Mouse (Mus musculus): ENCODE results near the gene Diras2.
A peak's percentile ranks its signal among the peaks of the same experiment; 100 is the strongest.

Gene Diras2

DNA sequence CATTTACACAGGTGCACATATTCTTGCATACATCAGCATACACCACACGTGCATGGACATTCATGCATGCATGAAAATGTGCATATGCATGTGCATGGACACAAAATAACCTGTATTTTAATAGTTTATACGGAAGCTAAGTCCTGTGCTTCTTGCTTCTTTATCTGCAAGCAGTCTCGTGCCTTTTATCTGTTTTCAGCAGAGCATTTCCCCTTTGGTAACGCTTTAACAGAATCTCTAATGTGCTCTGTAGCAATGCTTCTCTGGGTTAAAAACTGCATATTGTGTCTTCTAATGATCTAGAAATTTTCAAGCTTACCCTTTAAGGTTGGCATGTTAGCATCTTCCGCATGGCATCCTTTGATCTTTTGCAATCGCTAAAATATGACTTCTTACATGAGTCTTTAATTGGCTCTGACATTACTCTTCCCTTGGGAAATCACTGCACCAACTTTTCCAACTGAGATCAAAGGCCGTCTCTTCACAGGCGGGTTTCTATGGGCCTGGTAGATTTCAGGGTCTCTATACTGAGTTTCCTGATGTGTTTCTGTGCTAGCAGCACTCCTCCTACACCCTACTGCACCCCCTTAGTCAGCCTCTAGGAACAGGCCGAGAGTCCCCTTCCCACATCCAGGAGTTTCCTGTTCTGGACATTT, 21.9 kb upstream of the Diras2 start:
- DNase-seq (ENCODE audit: low read depth, low spot score): no peak

DNA sequence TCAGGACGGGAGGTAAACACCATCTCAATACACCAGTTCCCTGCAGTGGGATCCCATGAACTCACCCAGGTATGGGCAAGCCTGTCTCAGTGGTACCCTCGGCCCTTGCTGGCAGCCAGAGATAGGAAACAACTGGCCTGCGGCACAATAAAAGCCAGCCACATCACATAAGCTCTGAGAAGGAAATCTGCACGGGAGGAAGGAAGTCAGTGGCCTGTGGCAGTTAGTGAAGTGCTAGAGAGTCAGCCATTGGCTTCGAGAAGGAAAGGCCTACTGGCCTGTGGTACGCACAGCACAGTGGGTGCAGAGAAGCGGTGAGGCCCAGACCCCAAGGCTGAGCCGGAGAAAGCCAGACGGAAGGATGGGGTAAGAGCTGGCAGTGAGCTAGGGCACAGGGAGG, 20.2 kb upstream of the Diras2 start:
- DNase-seq (ENCODE audit: low read depth, low spot score): no peak

DNA sequence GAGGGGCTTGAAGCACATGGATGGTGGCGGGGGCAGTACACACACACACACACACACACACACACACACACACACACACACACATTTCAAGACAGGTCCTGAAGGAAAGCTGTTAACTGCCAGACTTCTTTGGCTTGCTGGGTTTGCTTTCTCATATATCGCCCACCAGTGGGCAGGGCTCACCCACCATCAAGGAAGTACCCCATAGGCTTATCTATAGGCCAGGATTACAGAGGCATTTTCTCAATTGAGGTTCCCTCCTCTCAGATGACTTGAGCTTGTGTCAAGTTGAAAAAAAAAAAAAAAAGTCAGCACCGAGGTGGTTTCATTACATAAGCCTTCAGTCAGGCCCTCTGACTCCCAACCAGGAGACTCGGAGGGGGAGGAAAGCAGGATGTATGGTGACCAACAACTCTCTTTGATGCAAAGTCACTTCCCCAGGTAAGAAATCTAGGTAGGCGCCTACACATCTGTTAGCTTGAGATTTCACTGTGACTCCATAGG, 19.7 kb upstream of the Diras2 start:
- no peak for DNase-seq (ENCODE audit: low read depth, low spot score)

DNA sequence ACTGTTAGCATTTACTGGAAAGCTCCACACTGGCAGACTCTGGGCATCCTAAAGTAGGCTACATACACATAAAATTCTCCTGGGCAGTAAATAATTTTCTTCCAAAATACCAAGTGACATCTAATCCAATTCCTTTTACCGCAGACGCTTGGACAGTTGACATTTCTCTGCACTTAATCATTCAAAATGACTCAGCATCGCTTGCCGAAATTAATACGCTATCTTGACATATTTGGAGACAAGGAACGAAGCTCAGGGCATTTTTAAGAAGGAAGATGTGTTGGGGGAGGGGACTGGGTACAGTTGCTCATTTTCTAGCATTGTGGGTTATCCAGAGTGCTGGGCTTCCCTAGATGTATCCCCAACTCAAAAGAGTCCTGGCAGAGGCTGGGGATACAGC, 15.2 kb upstream of the Diras2 start:
- DNase-seq (ENCODE audit: low read depth, low spot score): no peak

DNA sequence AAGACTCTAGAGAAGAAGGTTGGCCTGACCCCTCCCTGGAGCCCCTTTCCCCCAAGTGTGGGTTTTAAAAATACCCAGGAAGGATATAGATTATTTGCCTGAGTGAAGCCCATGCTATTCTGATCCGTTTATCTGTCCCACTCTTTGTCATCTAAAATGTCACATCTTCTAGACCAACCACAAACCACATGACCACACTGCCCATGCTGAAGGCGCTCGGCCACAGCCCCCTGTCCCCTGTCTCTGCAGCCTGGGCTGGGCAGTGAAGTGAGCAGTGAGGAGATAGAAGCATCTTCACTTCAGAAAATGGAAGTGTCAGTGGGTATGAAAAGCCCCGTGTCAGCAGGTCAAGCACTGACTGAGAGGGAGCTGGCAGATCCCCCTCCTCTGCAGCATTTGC, 11.6 kb upstream of the Diras2 start:
- DNase-seq (ENCODE audit: low read depth, low spot score): no peak

DNA sequence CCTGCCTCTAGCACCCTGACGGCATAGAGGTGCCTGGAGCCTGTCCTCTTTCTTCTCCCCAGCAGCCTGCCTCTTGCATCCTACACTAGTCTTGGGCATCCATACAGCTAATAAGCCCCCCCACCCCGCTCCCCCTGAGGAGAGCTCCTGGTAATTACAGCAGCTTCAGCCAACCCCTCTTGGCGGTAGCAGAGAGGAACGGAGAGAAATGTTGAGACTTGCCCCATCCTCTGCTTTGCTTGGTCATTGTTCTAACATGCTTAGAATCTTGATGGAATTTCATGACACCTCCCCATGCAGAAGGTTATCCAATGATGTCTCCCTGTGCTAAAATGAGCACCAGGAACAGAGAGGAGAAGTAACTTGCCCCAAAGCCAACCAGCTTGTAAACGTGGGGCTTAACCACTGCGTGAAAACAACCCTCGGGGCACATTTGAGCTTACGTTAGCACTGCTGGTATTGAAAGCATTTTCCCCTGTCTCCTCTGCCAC, 11.0 kb upstream of the Diras2 start:
- DNase-seq (ENCODE audit: low read depth, low spot score): no peak

DNA sequence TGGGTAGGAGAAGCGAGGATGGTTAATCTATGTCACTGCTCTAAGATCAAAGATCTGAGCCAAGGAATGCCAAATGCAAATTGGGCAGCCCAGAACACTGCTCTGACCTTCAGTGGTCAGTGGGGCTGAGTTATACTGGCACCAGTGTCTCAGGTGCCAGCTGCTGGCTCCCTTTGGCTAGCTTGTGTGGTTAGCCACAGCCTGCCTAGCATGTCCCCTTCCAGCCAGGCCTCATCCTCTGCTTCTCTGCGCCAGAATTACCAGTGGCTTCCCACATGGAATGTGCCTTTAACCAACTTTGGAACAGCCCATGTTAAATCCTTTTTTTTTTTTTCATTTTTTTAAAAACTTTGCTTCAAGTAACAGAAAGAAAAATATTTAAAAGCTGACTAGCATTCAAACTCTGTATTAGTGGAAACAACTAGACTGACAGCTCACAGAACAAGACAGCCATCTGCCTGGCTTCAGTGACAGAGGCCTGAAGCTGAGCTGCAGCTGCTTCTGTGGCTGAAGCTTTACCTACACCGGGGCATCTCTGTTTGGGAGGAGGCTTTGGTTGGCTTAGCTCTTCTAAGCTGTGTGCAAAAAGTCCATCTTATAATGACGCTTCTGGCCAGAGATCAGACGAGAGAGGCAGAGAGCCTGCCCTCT, 10.4 kb upstream of the Diras2 start:
- DNase-seq (ENCODE audit: low read depth, low spot score): no peak

DNA sequence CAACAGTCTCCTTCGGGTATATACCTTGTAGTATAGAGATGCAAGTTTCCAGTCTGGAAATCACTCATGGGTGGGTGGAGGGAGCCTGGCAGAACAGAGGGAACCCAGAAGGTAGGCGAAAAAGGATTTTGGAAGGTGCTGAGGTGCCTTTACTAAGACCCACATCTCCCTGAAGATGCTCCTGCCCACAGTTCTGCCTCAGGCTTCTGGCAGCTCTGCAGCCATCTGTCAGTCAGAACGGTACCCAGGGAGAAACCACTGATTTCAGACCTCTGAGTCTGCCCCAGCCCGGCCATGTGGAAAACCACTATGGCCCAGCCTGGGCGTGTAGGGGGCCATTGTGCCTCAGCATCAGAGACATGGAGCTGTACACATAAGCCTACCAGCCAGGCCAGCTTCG, 8.4 kb upstream of the Diras2 start:
- no peak for DNase-seq (ENCODE audit: low read depth, low spot score)

DNA sequence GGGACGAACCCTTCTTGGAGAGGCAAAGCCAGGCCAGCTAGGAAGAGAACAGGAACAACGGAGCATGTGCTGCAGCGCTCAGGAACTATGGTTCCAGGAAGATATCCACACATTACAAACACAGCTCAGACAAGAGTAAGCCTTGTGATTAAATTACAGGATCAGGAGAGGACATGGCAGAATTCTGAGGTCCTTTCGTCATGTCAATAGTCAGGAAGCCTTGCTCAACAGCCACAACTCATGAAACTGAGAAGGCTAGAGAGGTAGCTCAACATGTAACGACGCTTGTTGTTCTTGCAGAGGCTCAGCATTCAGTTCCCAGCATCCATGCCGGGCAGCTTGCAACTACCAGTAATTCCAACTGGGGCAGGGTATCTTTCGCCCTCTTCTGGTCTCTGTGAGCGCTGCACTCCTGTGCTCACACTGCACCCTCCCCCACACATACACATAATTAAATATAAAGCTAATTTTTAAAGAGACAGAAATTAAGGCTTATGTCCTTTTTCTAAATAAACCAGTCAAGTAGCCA, 7.6 kb upstream of the Diras2 start:
- DNase-seq (ENCODE audit: low read depth, low spot score): peak; percentile 71

DNA sequence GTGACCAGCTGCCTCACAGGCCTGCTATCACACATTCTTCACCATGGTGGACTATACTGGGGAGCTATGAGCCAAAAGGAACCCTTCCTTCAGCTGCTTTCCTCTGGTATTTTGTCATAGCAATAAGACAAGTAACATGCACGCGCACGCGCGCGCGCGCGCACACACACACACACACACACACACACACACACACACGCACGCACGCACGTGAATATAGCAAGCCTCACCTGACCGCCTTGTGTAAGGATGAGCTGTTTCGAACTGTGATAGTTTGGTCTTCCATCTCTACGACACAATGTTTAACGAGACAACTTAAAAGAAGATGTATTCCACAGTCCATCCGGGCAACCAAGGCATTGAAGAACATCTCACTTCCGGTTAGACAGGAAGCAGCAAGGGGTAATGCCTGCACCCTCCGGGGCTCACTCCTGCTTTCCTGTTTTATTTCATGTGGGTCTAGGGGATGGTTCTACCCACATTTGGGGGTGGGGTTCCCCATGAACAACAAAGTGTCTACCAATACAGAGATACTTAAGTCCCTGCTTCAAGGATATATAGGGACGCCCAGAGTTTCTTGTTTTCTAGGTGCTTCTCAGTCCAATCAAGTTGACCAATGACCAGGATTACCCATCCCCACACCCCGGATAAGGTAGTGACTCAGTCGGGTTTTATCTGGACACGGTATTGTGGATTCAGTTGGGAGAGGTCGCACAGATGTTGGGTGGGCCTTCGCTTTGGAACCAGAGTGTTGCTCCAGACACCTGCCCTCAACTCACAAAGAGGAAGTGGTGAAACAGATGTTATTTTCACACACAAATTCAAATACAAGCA, 6.9 kb upstream of the Diras2 start:
- peak; percentile 41 for DNase-seq (ENCODE audit: low read depth, low spot score)

DNA sequence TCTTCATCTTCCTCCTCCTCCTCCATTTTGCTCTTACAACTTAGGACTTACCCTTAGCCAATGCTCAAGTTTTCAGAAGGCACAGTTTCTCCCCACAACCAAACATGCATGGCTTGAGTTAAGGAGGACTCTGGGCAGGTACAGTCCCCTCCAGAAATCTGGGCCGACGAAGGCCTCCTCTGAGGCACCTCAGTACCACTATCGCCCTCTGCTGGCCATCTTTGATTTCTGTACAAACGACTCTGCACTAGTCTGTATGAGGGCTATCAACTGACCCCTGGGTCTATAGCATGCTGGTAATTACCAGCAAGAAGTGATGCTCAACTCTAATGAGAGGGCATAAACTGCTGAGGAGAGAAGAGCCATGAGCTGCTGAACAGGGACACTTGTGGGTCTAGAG, 4.5 kb upstream of the Diras2 start:
- DNase-seq (ENCODE audit: low read depth, low spot score): peak; percentile 81

DNA sequence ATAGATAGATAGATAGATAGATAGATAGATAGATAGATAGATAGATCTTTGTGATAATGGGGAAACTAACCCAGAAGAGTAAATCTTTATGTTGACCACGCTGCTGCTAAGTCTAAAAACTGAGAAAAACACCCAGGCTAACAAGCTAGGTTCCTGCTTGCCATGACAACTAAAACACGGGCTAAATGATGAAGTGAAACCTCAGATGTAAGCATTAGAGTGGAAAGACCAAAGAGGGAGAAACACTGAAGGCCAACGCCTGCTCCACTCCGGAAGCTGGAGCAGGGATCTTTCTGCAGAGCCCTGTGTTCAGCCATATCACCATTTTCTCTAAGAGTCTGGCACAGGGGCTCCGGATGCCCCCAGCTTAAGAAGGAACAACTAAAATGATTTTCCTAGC, 2.6 kb upstream of the Diras2 start:
- no peak for DNase-seq (ENCODE audit: low read depth, low spot score)

DNA sequence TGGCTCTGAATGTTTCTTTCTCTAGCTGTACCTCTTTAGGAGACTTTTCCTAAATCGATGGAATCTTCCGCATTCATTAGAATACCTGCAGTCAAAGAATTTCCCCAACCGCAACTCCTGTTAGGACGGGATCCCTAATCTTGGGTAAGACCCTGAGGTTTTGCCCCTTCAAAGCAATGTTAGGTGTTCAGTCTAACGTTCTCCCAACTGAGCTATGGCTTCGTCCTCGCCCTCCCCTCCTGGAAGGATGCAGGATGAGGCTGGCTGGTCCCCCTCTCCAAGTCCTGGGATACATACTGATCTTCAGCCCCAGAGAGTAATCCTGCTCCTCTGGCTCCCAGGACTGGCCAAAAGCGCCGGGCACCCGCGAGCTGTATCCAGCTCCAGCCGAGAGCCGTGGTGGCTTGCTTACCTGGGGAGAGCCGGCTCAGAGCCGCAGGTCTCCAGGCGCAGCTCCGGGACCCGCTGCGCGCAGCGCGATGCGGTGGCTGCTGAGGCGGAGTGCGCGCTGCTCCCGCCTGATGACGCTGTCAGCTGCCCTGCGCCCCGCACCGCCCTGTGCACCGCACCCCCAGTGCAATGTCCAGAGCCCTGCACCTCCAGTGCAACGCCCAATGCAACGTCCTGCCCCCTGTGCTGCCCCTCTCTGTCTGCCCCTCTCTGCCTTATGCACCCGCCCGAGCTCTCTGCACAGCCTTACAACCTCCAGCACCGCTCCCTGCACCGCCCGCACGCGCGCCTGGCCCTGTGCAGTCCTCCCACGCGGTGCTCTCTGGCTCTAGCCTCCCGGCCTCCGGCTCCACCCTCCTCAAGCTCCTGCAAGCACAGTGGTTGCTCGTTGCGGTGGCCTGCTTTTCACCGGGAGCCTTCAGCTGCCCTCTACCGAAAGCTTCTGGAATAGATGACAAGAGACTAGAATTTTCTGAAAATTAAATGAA, 802 bp downstream of the Diras2 start:
- peak; percentile 93 for DNase-seq (ENCODE audit: low read depth, low spot score)

DNA sequence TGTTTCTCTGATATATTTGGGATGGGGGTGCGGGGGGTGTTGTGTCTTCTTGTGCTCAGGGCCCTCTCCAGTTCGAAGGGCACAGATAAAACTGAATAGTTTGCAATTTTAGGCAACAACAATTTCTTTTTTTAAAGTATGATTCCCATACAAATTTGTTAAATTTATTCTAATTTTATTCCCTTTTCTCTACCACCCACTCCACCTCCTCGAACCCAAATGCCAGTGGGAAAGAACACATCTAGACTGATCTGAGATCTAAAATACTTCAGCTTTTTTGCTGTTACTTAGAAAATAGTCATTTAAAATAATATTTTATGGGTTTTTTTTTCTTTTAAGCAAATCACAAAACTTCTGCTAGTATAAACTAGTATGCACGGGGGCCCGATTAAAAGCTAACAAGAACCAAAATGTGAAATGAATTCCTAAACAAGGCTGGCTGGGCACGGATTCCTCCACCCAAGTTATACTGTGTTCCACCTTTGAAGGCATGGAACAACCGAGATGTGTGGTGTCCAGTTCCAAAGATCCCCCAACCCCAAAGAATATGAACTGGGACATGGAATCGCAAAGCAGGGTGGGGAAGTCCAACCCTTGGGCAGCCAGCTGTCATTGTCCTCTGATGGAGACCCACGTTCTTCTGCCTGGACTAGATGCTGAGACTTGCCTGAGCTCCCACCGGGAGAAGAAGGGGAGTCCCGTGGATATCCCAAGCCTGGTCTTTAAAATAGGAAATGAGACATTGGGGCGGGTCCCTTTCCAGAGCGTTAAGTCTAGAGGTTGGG, 1.7 kb downstream of the Diras2 start:
- DNase-seq (ENCODE audit: low read depth, low spot score): no peak

DNA sequence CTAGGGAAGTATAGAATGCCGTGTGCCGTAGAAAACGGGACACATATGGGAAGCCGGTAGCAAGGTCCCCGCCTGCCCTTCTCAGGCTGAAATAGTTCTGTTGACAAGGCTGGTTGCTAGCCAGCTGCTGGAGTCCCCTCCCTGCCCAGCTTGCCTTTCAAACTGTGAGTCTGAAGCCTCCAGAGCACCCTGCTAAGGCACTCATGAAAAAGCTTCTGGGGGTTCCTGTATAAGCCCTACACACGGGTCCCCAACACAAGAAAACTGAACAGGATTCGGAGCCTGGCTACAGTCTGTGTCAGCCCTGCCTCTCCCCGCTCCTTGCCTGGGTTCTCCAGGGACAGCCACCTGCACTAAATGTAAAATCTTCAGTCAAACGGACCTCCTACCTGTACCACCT, 2.3 kb downstream of the Diras2 start:
- no peak for DNase-seq (ENCODE audit: low read depth, low spot score)

DNA sequence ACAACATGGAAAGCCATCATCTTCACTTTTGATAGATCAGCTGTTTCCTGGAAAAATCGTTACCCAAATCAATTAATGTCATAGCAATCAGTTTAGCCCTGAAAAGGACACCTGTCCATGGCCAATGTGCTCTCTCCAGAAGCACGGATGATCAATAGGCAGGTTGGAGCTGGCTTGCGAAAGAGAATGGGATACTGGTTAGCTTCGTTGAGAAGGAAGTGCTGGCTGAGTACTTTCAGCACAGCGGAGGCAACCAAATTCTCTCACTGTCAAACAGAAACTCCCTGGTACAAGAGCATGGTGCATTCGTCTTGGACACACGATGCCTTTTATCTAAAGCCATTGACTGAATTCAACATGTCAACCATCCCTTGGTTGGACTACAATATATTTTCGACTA, 2.8 kb downstream of the Diras2 start:
- no peak for DNase-seq (ENCODE audit: low read depth, low spot score)

DNA sequence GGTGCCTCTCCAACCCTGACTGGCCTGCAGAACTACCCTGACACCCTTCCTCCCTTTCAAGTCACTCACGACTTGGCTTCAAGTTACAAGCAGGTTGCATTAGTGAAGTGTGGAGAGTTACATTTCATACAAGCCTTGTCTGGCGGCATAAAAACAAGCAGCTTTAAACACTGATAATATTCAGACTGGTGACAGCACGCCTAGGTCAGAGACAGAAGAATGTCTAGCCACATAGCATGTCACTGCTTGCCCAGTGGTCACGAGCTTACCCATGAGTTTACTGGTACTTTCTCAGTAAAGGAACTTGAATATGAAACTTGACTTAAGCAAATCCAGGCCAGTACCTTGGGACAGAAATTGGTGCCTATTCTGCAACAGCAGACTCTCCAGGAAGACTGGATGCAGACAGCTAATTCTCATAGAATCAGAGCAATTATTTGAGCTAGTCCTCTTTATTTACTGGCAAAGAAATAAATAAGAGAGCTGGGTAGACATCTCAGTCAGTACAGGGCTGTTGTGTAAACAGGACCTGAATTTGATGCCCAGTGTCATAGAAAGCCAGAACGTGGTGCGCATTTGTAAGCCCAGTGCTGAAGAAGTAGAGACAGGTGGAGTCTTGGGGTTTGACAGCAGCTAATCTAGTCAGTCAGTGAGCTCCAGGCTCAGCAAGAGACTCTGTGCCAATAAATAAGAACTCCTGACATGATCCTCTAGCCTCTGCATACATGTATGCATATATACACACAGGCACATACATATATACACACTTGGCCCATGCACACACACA, 4.6 kb downstream of the Diras2 start:
- no peak for DNase-seq (ENCODE audit: low read depth, low spot score)

DNA sequence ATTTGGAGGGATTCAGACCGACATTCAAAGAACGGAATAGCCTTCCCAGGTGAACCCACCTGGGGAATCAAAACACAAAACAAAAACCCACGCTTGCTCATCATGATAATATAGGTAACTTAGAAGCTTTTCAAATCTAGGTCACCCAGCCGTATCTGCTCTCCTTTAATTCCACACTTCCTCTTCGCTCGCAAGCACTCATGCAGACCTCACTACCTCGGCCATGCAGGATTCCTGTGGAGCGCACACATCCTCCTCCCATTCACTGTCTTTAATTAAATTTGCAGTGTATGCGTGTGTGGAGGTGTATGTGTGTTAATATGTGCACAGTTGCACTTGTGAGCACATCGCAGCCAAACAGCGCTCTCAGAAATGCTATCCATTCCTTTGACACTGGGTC, 6.8 kb downstream of the Diras2 start:
- DNase-seq (ENCODE audit: low read depth, low spot score): no peak

DNA sequence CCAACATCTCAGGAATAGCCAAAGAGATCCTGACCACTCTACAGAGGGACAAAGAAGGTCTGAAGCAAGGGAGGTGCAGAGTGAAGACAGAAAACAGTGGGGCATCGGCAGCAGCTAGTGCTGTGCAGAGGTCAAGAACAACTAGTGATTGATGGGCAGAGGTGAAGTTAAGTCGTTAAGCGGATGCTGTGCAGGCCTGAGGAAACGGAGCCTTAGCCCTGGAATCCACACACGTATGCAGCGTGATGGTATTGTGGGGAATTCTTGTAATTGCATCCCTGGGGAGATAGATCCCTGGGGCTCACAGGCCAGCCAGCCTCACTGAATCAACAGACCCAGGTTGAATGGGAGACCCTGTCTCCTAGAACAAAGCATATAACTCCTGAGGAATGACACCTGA, 9.9 kb downstream of the Diras2 start:
- peak; percentile 8 for DNase-seq (ENCODE audit: low read depth, low spot score)

DNA sequence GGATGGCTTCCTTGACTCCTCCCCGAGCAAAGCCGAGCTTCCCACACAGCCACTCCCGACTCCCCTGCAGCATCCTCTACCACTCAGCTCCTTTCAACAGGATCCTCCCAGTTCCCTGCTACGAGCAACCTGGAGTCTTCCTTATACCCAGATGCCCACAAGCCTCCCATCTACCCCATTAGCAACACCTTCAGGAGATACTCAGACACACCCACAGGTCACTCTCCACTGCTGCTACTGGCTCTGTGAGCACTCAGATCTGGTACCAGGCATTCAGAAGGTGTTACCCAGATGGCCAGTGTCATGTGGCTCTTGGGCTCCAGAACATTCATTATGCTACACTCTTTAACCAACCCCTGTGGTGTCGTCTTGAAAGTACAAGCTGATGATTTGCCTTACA, 11.7 kb downstream of the Diras2 start:
- no peak for DNase-seq (ENCODE audit: low read depth, low spot score)
